Mouse (Mus musculus) Patski (cell line): ENCODE measurements at regions not wholly inside any gene's neighbourhood (a gene's known extent, or its start where the extent isn't known, plus 50 kb on each side); places are given as distances from the start of the nearest gene placed in this dataset.

ENCODE experiments used
- ATAC-seq: fragments of 100-300 bp; one replicate; pipeline ENCODE4 v1.8.0; 2021
- CTCF ChIA-PET: fragments of 350-600 bp; sonication (Branson Sonifier 250); formaldehyde crosslinking; loops from one replicate; lab custom pipeline; 2022; ENCODE audit warnings: inconsistent platforms; lab: Charles Lee
- POLR2A ChIA-PET: fragments of 350-600 bp; sonication (Branson Sonifier 250); formaldehyde crosslinking; loops from one replicate; lab custom pipeline; 2022; ENCODE audit warnings: antibody characterized with exemption, inconsistent platforms; lab: Charles Lee
- DNase-seq: peaks from one replicate; pipeline ENCODE4 v3.0.0-alpha.2; 2011; ENCODE audit warnings: low read depth, low spot score
- H3K27me3 ChIP-seq: fragments of 371-371 bp; one replicate; pipeline ENCODE4 v1.5.1; 2021
- CTCF ChIP-seq: fragments of 100-300 bp; IDR thresholded peaks from one replicate; pipeline ENCODE4 v1.5.1; 2021
- in situ Hi-C: fragments of 300-500 bp; cut with MboI; formaldehyde crosslinking; loops from 3 replicates; pipeline ENCODE4 v1.11.1; 2018; ENCODE audit warnings: low pct_unique_long_range_greater_than_20kb, mixed read lengths

DNA sequence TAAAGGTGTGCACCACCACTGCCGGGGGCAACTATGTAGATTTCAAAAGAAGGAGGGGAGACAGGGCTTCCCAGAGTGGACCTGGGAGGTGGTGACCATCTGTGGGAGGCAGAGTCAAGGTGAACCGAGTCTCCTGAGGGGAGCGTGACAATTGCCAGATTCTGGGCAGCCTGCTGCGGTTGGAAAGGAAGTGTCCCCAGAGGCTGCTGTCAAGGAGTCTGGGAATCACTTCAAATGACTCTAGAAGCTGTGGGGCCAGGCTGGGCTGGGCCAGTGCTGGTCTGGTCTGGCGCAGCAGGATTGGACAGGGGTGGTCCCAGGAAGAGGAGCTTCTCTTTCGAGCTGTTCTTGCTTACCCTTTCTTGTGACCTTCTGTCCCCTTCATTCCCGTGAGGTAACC, 95.4 kb upstream of the Gm26897 start:
- H3K27me3 ChIP-seq: peaks cover 23% of the 10 kb centered on the region
- DNase-seq (no peak), ATAC-seq (no peak)
- POLR2A ChIA-PET: no interaction called here
- in situ Hi-C loops: no loop called here
- TF ChIP-seq CTCF: no peak
- CTCF ChIA-PET: no interaction called here

DNA sequence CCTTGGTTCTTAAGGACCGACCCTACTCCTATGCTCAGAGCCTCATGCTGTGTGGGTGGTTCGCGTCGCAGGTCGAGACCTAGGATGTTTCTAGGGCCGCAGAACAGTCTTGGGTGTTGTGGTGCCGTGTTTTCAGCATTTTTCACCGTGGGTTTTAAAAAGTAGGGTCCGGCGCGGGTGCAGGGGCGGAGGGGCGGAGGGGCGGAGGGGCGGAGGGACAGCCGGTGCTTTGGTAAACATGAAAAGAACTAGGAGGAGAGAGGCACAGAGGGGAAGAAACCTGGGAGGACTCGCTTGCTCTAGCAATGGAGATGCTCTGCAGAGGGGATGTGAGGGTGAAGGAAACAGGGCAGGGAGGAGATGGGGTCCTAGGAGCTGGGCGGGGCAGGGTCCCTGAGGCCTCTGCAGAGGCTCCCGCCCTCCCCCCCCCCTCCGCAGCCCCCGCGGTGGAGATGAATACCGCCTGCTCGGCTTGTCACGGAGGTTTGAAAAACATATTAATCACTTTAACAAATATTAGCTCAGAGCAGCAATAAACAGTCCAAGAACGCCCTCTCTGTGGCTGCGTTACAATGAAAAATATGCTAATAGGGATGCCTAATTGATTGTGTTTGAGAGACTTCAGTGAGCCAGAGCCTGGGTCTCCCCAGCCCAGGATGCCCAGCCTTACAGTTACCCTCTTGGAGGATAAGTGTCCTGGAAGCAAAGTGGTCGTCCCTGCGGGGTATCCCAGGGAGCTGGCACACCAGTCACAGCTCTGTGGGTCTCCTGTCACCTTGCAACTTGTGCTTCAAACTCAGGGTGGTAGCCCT, 94.0 kb upstream of the Gm26897 start:
- in situ Hi-C loops: no loop called here
- ChIA-PET CTCF (no interaction called here), POLR2A (no interaction called here)
- no peak for TF ChIP-seq CTCF
- ATAC-seq (no peak), DNase-seq (no peak)
- peaks cover 23% of the 10 kb centered on the region for H3K27me3 ChIP-seq

DNA sequence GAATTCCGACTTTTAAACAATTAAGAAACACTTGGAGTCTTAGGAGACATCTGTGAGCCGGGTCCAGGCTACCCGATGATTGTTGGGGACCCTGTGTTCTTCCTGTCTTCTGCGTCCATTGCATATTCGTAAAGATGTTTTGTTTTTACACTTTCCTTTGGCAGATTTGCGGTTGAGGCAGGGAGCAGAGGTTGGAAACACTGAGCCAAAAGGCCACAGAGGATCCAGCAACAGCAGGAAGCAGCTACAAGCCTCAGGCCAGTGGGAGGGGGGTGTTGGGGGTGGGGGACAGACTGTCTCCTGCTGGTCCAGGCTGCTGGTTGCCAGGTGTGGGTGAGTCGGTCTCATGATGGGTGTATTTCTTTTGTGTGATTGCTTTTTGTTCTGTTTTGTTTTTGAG, 92.7 kb upstream of the Gm26897 start:
- in situ Hi-C loops: no loop called here
- CTCF ChIA-PET: no interaction called here
- DNase-seq: no peak
- no peak for TF ChIP-seq CTCF
- POLR2A ChIA-PET: no interaction called here
- peaks cover 23% of the 10 kb centered on the region for H3K27me3 ChIP-seq
- no peak for ATAC-seq

DNA sequence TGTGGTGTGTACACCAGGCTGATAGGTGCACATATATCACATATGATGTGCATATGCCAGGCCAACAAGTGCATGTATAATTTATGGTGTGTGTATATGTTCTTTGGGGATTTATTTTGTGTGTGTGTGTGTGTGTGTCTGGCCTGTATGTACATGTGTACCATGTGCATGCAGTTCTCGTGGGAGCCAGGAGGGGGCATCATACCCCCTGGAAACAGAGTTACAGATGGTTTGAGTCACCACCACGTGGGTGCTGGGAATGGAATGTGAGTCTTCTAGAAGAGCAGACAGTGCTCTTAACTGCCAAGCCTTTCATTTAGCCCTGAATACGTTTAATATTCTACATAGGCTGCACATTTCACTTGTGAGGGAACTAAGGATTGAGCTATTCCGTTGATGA, 92.0 kb upstream of the Gm26897 start:
- no peak for DNase-seq
- in situ Hi-C loops: no loop called here
- ChIA-PET CTCF (no interaction called here), POLR2A (no interaction called here)
- TF ChIP-seq CTCF: no peak
- H3K27me3 ChIP-seq: peaks cover 18% of the 10 kb centered on the region
- no peak for ATAC-seq

DNA sequence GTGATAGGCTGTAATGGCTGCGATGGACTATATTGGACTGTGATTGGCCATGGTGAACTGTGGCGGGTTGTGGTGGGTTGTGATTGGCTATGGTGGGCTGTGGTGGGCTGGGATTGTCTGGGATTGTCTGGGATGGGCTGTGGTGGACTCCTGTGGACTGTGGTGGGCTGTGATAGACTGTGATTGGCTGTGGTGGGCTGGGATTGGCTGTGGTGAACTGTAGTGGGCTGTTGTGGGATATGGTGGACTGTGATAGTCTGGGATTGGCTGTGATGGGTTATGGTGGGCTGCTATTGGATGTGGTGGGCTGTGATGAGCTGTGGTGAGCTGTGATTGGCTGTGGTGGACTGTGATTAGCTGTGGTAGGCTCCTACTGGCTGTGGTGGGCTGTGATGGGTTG, 89.6 kb upstream of the Gm26897 start:
- peaks cover 5% of the 10 kb centered on the region for H3K27me3 ChIP-seq
- POLR2A ChIA-PET: no interaction called here
- in situ Hi-C loops: no loop called here
- TF ChIP-seq CTCF: no peak
- DNase-seq: no peak
- no peak for ATAC-seq
- CTCF ChIA-PET: no interaction called here

DNA sequence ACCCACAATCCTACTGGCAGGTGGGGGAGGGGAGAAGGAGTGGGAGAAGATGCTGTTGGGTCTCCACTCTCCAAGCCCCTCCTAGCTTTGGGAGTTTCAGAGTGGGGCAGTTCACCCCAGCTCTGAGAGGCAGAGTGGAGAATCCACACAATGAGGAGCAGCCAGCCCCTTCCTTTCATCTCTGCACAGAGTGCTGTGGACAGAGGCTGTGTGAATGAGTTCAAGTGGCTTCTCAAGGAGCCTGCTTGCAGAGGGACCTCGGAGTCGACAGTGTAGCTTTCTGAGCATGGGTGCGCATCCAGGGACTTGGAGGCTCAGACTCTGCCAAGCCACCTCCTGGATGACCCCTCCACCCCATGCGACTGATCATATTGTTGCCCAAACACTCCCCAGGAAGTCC, 88.9 kb upstream of the Gm26897 start:
- peaks cover 11% of the 10 kb centered on the region for H3K27me3 ChIP-seq
- no peak for DNase-seq
- in situ Hi-C loops: no loop called here
- no peak for ATAC-seq
- no peak for TF ChIP-seq CTCF
- ChIA-PET POLR2A (no interaction called here), CTCF (no interaction called here)

DNA sequence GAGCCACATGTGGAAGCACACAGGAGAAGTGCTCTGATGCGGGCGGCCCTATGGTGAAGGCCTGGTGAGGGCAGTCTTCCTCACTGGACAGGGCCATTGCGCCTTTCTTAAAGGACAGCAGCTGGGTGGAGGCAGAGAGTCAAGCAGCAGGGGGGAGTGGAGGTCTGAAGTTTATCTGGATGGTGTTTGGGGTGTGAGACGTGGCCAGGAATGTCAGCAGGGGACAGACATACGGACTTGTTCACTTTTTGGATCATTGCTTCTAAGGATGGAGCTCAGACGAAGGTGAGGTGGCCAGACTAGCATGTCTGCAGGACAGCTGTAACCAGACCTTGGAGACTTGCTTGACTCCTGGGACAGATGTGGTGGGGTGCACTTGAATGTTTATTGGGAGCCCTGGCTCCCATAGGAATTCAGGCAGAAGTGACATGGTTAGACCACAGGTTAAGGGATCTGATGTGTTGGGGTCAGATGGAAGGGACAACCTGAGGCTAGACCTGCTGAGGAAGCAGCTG, 86.0 kb upstream of the Gm26897 start:
- DNase-seq (no peak), ATAC-seq (no peak)
- H3K27me3 ChIP-seq: peaks cover 12% of the 10 kb centered on the region
- in situ Hi-C loops: no loop called here
- no peak for TF ChIP-seq CTCF
- ChIA-PET CTCF (no interaction called here), POLR2A (no interaction called here)

DNA sequence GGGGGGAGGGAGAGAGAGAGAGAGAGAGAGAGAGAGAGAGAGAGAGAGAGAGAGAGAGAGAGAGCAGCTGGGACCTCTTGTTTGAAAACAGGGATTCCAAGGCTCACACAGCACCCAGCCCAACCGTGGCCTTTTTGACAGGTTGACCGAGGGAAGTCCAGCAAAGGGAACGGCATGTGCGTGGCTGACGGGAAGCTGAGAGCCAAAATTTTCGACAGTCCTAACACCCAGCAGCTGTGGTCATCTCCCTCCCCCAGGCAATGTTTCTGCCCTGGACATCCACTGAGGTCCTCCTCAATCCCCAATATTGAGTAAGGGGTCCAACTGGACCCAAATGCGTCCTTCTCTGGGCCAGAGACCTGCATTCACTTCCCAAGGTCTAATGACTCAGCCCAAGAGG, 85.2 kb upstream of the Gm26897 start:
- POLR2A ChIA-PET: no interaction called here
- no peak for TF ChIP-seq CTCF
- H3K27me3 ChIP-seq: peaks cover 12% of the 10 kb centered on the region
- in situ Hi-C loops: no loop called here
- no peak for DNase-seq
- CTCF ChIA-PET: no interaction called here
- ATAC-seq: no peak

DNA sequence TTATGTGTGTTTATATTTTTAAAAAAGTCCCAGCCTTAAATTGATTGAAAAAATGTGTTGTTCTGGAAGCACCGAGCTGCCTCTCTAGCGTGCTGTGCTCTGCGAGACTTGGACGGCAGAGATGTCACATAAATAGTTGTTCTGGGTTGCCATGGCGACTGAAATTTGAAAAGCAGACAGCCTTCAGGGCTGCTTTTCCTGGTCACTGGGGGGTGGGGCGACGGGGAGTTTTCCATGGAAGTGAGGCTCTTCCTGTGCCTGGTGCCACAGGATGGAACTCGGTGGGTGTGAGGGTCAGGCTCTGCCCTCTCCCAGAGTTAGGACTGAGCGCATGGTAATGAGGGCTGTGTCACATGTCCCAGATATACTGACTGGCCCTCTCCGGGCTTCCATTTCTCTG, 84.7 kb upstream of the Gm26897 start:
- no peak for TF ChIP-seq CTCF
- CTCF ChIA-PET: no interaction called here

DNA sequence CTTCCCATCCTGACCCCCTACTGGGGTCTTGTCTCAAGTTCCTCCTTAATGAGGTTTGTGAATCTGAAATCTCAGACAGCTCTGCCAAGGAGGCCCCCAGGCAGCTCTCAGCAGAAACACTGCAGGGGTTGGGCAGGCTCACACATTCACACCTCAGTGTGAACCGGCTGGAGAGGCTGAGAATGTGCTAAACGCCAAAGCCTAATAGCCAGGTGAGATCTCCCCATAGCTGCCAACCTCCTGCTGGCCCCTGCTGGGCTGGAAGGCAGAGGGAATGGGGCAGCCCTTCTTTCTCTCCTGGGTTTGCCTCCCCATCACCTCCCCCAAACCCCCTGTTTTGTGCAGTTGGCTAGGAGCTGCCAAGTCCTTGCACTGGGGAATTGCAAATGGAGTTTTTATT, 81.3 kb upstream of the Gm26897 start:
- peaks cover 12% of the 10 kb centered on the region for H3K27me3 ChIP-seq
- POLR2A ChIA-PET: no interaction called here
- in situ Hi-C loops: no loop called here
- ATAC-seq (no peak), DNase-seq (no peak)
- TF ChIP-seq CTCF: no peak
- CTCF ChIA-PET: no interaction called here

More for the DNA sequence above, 84.7 kb upstream of the Gm26897 start:
- H3K27me3 ChIP-seq: peaks cover 12% of the 10 kb centered on the region
- POLR2A ChIA-PET: no interaction called here
- DNase-seq: no peak
- in situ Hi-C loops: no loop called here
- no peak for ATAC-seq

DNA sequence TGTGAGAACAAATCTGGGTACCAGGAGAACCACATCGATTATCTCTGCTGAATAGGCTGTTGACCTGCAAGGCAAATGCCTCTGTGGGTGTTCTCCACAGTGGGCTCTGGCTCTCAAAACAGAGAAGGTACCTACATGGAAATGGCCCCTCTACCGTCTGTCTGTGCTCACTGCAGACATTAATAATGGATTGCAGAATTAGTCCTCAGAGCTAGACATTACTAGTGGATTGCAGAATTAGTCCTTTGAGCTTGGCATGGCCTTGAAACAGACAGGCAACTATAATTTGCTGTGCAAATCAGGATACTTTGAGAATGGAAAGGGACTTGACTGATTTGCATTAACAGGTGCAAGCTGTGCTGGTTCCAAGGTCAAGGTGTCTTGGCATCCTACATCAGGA, 77.3 kb upstream of the Gm26897 start:
- in situ Hi-C loops: no loop called here
- no peak for TF ChIP-seq CTCF
- DNase-seq (no peak), ATAC-seq (no peak)
- H3K27me3 ChIP-seq: peaks cover 3% of the 10 kb centered on the region
- POLR2A ChIA-PET: no interaction called here
- CTCF ChIA-PET: no interaction called here
